Mouse (Mus musculus) stomach, embryonic 15.5 days (tissue): ENCODE results near the gene Il10rb. TPM values are rescaled to one million over a fixed set of nuclear protein-coding genes. Genes with fewer than 3 reads are reported as not detected.

Source experiments
- ATAC-seq: fragments of 200-750 bp; cut with Nextera tagmentation; 2 replicates; pipeline ENCODE4 v1.8.0; 2017; ENCODE audit warnings: low read depth, moderate number of reproducible peaks, moderate TSS enrichment; ENCODE audit not compliant: insufficient read depth, low FRiP score
- H3K27ac ChIP-seq: fragments of 300-500 bp; sonication (generic); 2 replicates; pipeline ENCODE4 v1.5.1; 2015; ENCODE audit warnings: mild to moderate bottlenecking, inconsistent platforms
- H3K27me3 ChIP-seq: fragments of 300-500 bp; sonication (generic); replicated peaks from 2 replicates; pipeline ENCODE4 v1.6.1; 2015; ENCODE audit warnings: inconsistent platforms
- H3K36me3 ChIP-seq: fragments of 300-500 bp; sonication (generic); 2 replicates; pipeline ENCODE4 v1.6.1; 2015; ENCODE audit warnings: inconsistent platforms
- H3K4me1 ChIP-seq: fragments of 300-500 bp; sonication (generic); 2 replicates; pipeline ENCODE4 v1.6.1; 2015; ENCODE audit warnings: inconsistent platforms
- H3K4me2 ChIP-seq: fragments of 300-500 bp; sonication (generic); 2 replicates; pipeline ENCODE4 v1.6.1; 2015; ENCODE audit warnings: mild to moderate bottlenecking, inconsistent platforms
- H3K4me3 ChIP-seq: fragments of 300-500 bp; sonication (generic); replicated peaks from 2 replicates; pipeline ENCODE4 v1.5.1; 2015; ENCODE audit warnings: inconsistent platforms
- H3K9ac ChIP-seq: fragments of 300-500 bp; sonication (generic); 2 replicates; pipeline ENCODE4 v1.6.1; 2015; ENCODE audit warnings: inconsistent platforms
- H3K9me3 ChIP-seq: fragments of 300-500 bp; sonication (generic); 2 replicates; pipeline ENCODE4 v1.6.1; 2016; ENCODE audit warnings: inconsistent platforms
- WGBS: fragments of 180-500 bp; shearing (Covaris S2); methylation state at CpG from one replicate; pipeline ENCODE4 v1.1.7; 2015; 5-methylcytosine and 5-hydroxymethylcytosine counted together
- polyA plus RNA-seq: library from polyadenylated mRNA; unstranded; fragments of >200 nt; fragmentation: Nextera tagmentation; extraction: Ambion mirVana; gene quantifications from 2 replicates; pipeline ENCODE4 v1.2.1, GENCODE M21; 2015

The Il10rb gene
- polyA plus RNA-seq, 1 experiment from 2014 or later: 45.5 TPM

GRCm38 (mm10) chr16:91445566-91445965, 39.6 kb downstream of the Il10rb start:
- WGBS: 81% methylated on average over 5 of the region's 5 CpGs

GRCm38 (mm10) chr16:91446778-91447511, 41.0 kb downstream of the Il10rb start:
- ATAC-seq: 0 out of 2 replicates have a peak, but pooled peaks have one; percentile 11
- no peak overlapping the region for H3K9ac ChIP-seq
- 66% methylated on average over 8 of the region's 8 CpGs for WGBS
- H3K4me3 ChIP-seq: no peak overlapping the region
- no peaks in the 10 kb centered on the region for H3K36me3 ChIP-seq
- H3K27me3 ChIP-seq: no peaks in the 10 kb centered on the region
- no peak overlapping the region for H3K27ac ChIP-seq
- 0 out of 2 replicates have a peak, but pooled peaks cover 9% of the 10 kb centered on the region for H3K4me1 ChIP-seq
- H3K4me2 ChIP-seq: no peak overlapping the region
- H3K9me3 ChIP-seq: no peaks in the 10 kb centered on the region

More at GRCm38 (mm10) chr16:91445566-91445965, 39.6 kb downstream of the Il10rb start:
- Histone ChIP-seq H3K27ac (no peak overlapping the region), H3K36me3 (no peaks in the 10 kb centered on the region), H3K4me3 (no peak overlapping the region), H3K4me2 (no peak overlapping the region), H3K27me3 (no peaks in the 10 kb centered on the region), H3K9me3 (no peaks in the 10 kb centered on the region), H3K4me1 (0 out of 2 replicates have a peak, but pooled peaks cover 7% of the 10 kb centered on the region), H3K9ac (no peak overlapping the region)
- no peak for ATAC-seq

DNA sequence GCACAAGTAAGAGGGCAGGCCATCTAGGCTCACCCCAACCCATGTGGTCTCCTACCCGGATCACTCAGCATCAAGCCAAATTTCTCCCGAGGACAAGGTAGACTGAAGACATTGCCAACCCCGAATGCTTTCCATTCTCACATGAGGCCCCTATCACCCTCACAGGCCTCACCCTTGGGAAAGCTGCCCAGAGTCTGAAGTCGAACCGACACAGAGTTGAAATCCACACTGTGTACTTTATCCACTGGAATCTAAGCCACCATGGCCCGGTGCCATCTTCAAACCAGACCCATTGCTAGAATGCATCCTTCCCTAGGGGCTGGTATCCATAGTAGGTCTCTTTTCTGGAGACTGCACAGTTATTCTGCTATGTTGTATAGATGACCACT, 41.5 kb downstream of the Il10rb start:
- WGBS: 59% methylated on average over 6 of the region's 6 CpGs
- Histone ChIP-seq H3K4me1 (0 out of 2 replicates have a peak, but pooled peaks cover 12% of the 10 kb centered on the region), H3K4me3 (no peak overlapping the region), H3K9ac (no peak overlapping the region), H3K27ac (no peak overlapping the region), H3K36me3 (no peaks in the 10 kb centered on the region), H3K4me2 (no peak overlapping the region), H3K9me3 (no peaks in the 10 kb centered on the region), H3K27me3 (no peaks in the 10 kb centered on the region)
- ATAC-seq: 0 out of 2 replicates have a peak, but pooled peaks have one; percentile 28

GRCm38 (mm10) chr16:91448088-91448487, 42.1 kb downstream of the Il10rb start:
- H3K27me3 ChIP-seq: no peaks in the 10 kb centered on the region
- no peak overlapping the region for H3K4me3 ChIP-seq
- H3K4me1 ChIP-seq: 0 out of 2 replicates have a peak, but pooled peaks cover 15% of the 10 kb centered on the region
- ATAC-seq: no peak
- H3K4me2 ChIP-seq: no peak overlapping the region
- no peak overlapping the region for H3K9ac ChIP-seq
- H3K36me3 ChIP-seq: no peaks in the 10 kb centered on the region
- no peak overlapping the region for H3K27ac ChIP-seq
- no peaks in the 10 kb centered on the region for H3K9me3 ChIP-seq
- WGBS: 91% methylated on average over 5 of the region's 5 CpGs

DNA sequence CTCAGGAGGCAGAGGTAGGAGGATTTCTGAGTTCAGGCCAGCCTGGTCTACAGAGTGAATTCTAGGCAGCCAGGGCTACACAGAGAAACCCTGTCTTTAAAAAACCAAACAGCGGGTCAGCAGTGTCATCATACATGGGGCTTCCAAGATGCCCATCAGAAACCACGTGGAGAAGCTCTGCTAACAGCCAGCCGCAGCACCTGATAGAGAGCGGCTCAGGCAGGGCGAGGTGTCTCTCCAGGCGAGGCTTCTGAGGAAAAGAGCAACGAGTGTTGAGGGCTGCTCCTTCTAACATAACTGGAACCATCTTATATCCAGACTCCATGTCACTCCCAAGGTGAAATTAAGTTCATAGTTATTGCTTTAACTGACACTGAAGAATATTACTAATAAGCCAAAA, 42.9 kb downstream of the Il10rb start:
- no peak for ATAC-seq
- WGBS: 78% methylated on average over 7 of the region's 7 CpGs
- H3K27me3 ChIP-seq: no peaks in the 10 kb centered on the region
- no peak overlapping the region for H3K9ac ChIP-seq
- no peak overlapping the region for H3K27ac ChIP-seq
- no peaks in the 10 kb centered on the region for H3K9me3 ChIP-seq
- no peak overlapping the region for H3K4me3 ChIP-seq
- no peaks in the 10 kb centered on the region for H3K36me3 ChIP-seq
- no peak overlapping the region for H3K4me2 ChIP-seq
- 0 out of 2 replicates have a peak, but pooled peaks cover 15% of the 10 kb centered on the region for H3K4me1 ChIP-seq

- Histone ChIP-seq H3K27ac (no peak overlapping the region), H3K36me3 (no peaks in the 10 kb centered on the region), H3K4me2 (no peak overlapping the region), H3K27me3 (no peaks in the 10 kb centered on the region), H3K4me3 (no peak overlapping the region), H3K9me3 (no peaks in the 10 kb centered on the region), H3K9ac (no peak overlapping the region), H3K4me1 (0 out of 2 replicates have a peak, but pooled peaks cover 15% of the 10 kb centered on the region)
- ATAC-seq: no peak
- 78% methylated on average over 12 of the region's 12 CpGs for WGBS
Observed at GRCm38 (mm10) chr16:91450137-91451064, 44.4 kb downstream of the Il10rb start.

DNA sequence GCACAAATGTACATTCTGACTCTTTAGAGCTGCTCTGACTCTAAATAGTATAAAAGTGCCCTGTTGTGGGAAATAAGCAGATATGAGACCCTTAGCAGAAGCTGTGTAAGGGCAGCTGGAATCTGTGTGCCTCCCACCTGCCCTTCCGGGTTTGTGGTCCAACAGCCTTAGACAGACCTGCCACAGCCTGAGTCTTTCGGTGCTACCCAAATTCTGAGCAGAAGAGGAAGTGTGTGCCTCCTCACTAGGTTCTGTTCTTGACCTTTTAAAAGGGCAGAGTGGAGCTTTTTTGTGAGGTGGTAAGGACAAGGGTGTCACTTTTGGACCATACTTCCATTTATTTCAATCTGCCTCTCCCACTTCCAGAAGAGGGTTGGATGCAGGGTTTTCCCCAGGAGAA, 46.0 kb downstream of the Il10rb start:
- Histone ChIP-seq H3K36me3 (no peaks in the 10 kb centered on the region), H3K4me1 (0 out of 2 replicates have a peak, but pooled peaks cover 15% of the 10 kb centered on the region), H3K4me3 (no peak overlapping the region), H3K9me3 (no peaks in the 10 kb centered on the region), H3K4me2 (no peak overlapping the region), H3K9ac (no peak overlapping the region), H3K27ac (0 out of 2 replicates have a peak overlapping the region, but pooled peaks have one; percentile 7), H3K27me3 (no peaks in the 10 kb centered on the region)
- ATAC-seq: no peak
- 71% methylated on average over 2 of the region's 2 CpGs for WGBS

DNA sequence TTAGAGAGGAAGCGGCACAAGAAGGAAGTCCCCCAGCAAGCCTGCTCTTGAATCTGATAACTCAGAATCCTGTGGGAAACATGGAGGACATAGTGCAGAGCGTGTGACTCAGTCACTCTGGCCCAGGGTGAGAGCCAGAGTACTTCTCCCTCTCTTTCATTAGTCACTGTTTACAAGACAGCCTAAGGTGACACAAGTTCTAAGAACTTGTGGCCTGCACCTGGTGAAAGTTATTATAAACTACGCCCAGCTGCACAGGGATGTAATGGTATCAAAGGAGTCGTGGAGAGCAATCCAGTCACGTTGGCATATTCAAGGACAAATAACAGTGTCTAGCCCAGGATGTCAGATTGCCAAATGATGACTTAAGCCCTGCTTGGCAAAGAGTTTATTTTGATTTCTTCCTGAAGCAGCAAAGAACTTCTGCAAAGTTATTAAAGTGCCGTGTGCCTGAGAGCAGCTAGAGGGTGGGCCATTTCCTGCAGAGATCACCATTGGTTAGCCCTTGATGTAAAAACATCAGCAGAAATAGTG, 46.5 kb downstream of the Il10rb start:
- Histone ChIP-seq H3K9me3 (no peaks in the 10 kb centered on the region), H3K9ac (no peak overlapping the region), H3K36me3 (no peaks in the 10 kb centered on the region), H3K4me2 (no peak overlapping the region), H3K4me3 (no peak overlapping the region), H3K4me1 (0 out of 2 replicates have a peak, but pooled peaks cover 10% of the 10 kb centered on the region), H3K27me3 (no peaks in the 10 kb centered on the region), H3K27ac (0 out of 2 replicates have a peak overlapping the region, but pooled peaks have one; percentile 7)
- ATAC-seq: peak; percentile 64; the same call in 1 of the 2 replicates
- WGBS: 34% methylated on average over 6 of the region's 6 CpGs

GRCm38 (mm10) chr16:91455868-91456267, 49.9 kb downstream of the Il10rb start:
- no peak overlapping the region for H3K4me2 ChIP-seq
- H3K4me1 ChIP-seq: 0 out of 2 replicates have a peak, but pooled peaks cover 8% of the 10 kb centered on the region
- WGBS: 70% methylated on average over 4 of the region's 4 CpGs
- no peaks in the 10 kb centered on the region for H3K27me3 ChIP-seq
- H3K36me3 ChIP-seq: no peaks in the 10 kb centered on the region
- H3K4me3 ChIP-seq: no peak overlapping the region
- no peak for ATAC-seq
- no peak overlapping the region for H3K27ac ChIP-seq
- no peaks in the 10 kb centered on the region for H3K9me3 ChIP-seq
- no peak overlapping the region for H3K9ac ChIP-seq

DNA sequence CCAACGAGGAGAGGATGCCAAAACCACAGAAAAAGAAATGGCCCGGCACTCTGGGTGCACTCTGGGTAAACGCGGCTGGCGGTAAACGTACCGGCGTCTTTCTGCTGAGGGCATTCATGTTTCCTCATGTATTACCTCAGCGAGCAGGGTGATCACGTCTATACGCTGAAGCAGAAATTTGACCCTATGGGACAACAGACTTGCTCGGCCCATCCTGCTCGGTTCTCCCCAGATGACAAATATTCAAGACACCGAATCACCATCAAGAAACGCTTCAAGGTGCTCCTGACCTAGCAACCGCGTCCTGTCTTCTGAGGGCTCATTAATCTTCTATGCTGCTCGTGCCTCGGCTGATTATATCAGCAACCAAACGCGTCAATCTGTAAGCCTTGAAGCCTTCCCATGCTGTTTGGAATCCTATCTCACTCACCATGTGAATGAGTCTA, 52.4 kb downstream of the Il10rb start:
- Histone ChIP-seq H3K4me2 (no peak overlapping the region), H3K27me3 (no peaks in the 10 kb centered on the region), H3K36me3 (no peaks in the 10 kb centered on the region), H3K4me1 (no peaks in the 10 kb centered on the region), H3K4me3 (no peak overlapping the region), H3K27ac (no peak overlapping the region), H3K9ac (no peak overlapping the region), H3K9me3 (no peaks in the 10 kb centered on the region)
- 63% methylated on average over 21 of the region's 21 CpGs for WGBS
- no peak for ATAC-seq

GRCm38 (mm10) chr16:91458976-91459375, 53.0 kb downstream of the Il10rb start:
- WGBS: 55% methylated on average over 5 of the region's 5 CpGs
- H3K4me3 ChIP-seq: no peak overlapping the region
- no peak overlapping the region for H3K9ac ChIP-seq
- no peaks in the 10 kb centered on the region for H3K4me1 ChIP-seq
- H3K4me2 ChIP-seq: no peak overlapping the region
- no peaks in the 10 kb centered on the region for H3K9me3 ChIP-seq
- no peak for ATAC-seq
- H3K36me3 ChIP-seq: no peaks in the 10 kb centered on the region
- H3K27me3 ChIP-seq: no peaks in the 10 kb centered on the region
- H3K27ac ChIP-seq: no peak overlapping the region
